ENCODE assay signal across 8 mouse cellular contexts in the genomic region with DNA sequence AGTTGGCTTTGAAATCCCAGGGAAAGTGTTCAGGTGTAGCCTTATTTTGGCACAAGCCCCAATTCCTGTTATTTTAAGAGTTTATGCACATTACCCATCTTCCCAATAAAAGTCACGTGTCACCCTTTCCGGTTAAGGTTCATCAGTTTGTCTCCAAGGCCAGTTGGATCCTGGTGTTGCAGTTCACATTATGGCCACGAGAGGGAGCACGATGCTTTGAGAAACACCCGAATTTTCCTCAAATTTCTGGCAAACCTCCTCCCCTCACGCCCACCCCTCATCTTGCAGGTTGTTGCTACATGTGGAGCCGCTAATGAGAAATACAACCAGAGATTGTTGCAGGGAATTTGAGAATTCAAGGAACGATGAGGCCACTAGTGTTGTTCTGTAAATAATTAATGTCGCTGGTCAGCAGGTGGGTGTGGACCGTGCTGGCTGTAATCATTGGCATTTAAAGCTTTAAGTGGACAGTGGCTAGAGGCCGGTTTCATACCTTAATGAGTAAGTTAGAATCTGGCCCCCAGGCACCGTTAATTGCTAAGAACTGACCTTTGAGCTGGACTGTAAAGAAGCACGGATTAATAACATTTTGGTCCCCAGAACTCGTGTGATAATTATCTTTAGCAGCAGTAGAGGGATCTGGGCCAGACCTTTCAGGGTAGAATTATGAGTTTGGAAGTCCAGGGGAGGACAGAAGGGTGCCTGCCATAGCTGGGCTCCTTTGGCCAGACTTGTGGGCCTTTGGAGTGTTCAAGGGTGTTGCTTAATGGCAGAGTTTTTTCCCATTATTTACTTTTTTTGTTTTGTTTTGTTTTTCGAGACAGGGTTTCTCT. TPM values are rescaled to one million over a fixed set of nuclear protein-coding genes. Genes with fewer than 3 reads are reported as not detected.
DNase-seq lines count a peak whose midpoint lies in the region; ATAC-seq lines count a peak whose summit lies in the region.

No protein-coding gene starts in this region.

- H3K4me2 ChIP-seq in heart, embryonic 16.5 days (ENCODE audit: low read depth, low read length), result peak overlapping the region; percentile 66
- H3K4me2 ChIP-seq in liver, embryonic 15.5 days, result peak overlapping the region; percentile 41
- peak overlapping the region; percentile 29; the same call in 1 of the 2 replicates for H3K4me2 ChIP-seq in neural tube, embryonic 14.5 days (ENCODE audit: low read depth, low read length)

- H3K9me3 ChIP-seq in forebrain, embryonic 10.5 days, result no peaks in the 10 kb centered on the region
- H3K9me3 ChIP-seq in heart, embryonic 16.5 days (replicated peaks; ENCODE audit: control insufficient read depth, low read length), result peaks cover 10% of the 10 kb centered on the region
- no peaks in the 10 kb centered on the region; the same call in 1 of the 2 replicates for H3K9me3 ChIP-seq in liver, embryonic 15.5 days (replicated peaks)
- H3K9me3 ChIP-seq in neural tube, embryonic 14.5 days (ENCODE audit: control insufficient read depth, low read length), result no peaks in the 10 kb centered on the region

- peak overlapping the region; percentile 14; the same call in 1 of the 2 replicates for H3K4me3 ChIP-seq in forebrain, embryonic 10.5 days
- H3K4me3 ChIP-seq in heart, embryonic 16.5 days (ENCODE audit: low read length), result peak overlapping the region; percentile 36
- H3K4me3 ChIP-seq in liver, embryonic 15.5 days (replicated peaks), result peak overlapping the region; percentile 32
- H3K4me3 ChIP-seq in neural tube, embryonic 14.5 days (ENCODE audit: low read depth, low read length), result no peak overlapping the region

- peak overlapping the region; percentile 43 for H3K9ac ChIP-seq in heart, embryonic 16.5 days (ENCODE audit: low read length)
- no peak overlapping the region for H3K9ac ChIP-seq in liver, embryonic 15.5 days
- no peak overlapping the region for H3K9ac ChIP-seq in neural tube, embryonic 14.5 days (replicated peaks; ENCODE audit: low read depth, low read length)

- peak; percentile 41 for ATAC-seq in CD4-positive, CD25-positive, alpha-beta regulatory T cell, adult 4 months
- no peak for ATAC-seq in heart, embryonic 16.5 days (replicated peaks; ENCODE audit: extremely low read depth, insufficient read depth, low FRiP score)
- no peak for ATAC-seq in liver, embryonic 15.5 days (ENCODE audit: insufficient read depth)
- peak; percentile 28; the same call in 1 of the 2 replicates for ATAC-seq in neural tube, embryonic 14.5 days (ENCODE audit: low read depth)

- H3K36me3 ChIP-seq in forebrain, embryonic 10.5 days (replicated peaks), result no peaks in the 10 kb centered on the region
- H3K36me3 ChIP-seq in heart, embryonic 16.5 days (ENCODE audit: control insufficient read depth, insufficient read depth), result no peaks in the 10 kb centered on the region
- no peaks in the 10 kb centered on the region for H3K36me3 ChIP-seq in liver, embryonic 15.5 days (replicated peaks)
- no peaks in the 10 kb centered on the region for H3K36me3 ChIP-seq in neural tube, embryonic 14.5 days (ENCODE audit: control insufficient read depth, insufficient read depth, low read length)

- no peak overlapping the region for H3K27ac ChIP-seq in forebrain, embryonic 10.5 days
- no peak overlapping the region for H3K27ac ChIP-seq in heart, embryonic 16.5 days (ENCODE audit: low read length)
- no peak overlapping the region for H3K27ac ChIP-seq in liver, embryonic 15.5 days (replicated peaks)
- H3K27ac ChIP-seq in neural tube, embryonic 14.5 days (ENCODE audit: low read depth, low read length), result no peak overlapping the region

- H3K4me1 ChIP-seq in forebrain, embryonic 10.5 days, result peaks cover 4% of the 10 kb centered on the region; the same call in 1 of the 2 replicates
- H3K4me1 ChIP-seq in heart, embryonic 16.5 days (ENCODE audit: control insufficient read depth, insufficient read depth, low read length), result peaks cover 4% of the 10 kb centered on the region; the same call in 1 of the 2 replicates
- no peaks in the 10 kb centered on the region for H3K4me1 ChIP-seq in liver, embryonic 15.5 days (replicated peaks)
- H3K4me1 ChIP-seq in neural tube, embryonic 14.5 days (ENCODE audit: control insufficient read depth, insufficient read depth, low read length), result no peaks in the 10 kb centered on the region

- H3K27me3 ChIP-seq in forebrain, embryonic 10.5 days (ENCODE audit: poor library complexity, severe bottlenecking), result peaks cover 24% of the 10 kb centered on the region; the same call in 1 of the 2 replicates
- H3K27me3 ChIP-seq in heart, embryonic 16.5 days (ENCODE audit: control insufficient read depth, insufficient read depth, low read length), result peaks cover 8% of the 10 kb centered on the region
- H3K27me3 ChIP-seq in liver, embryonic 15.5 days, result no peaks in the 10 kb centered on the region
- no peaks in the 10 kb centered on the region for H3K27me3 ChIP-seq in neural tube, embryonic 14.5 days (ENCODE audit: control insufficient read depth, insufficient read depth, low read length)

- 23% methylated on average over 15 of the region's 15 CpGs for WGBS in forebrain, embryonic 10.5 days
- 20% methylated on average over 15 of the region's 15 CpGs for WGBS in heart, embryonic 16.5 days
- WGBS in liver, embryonic 15.5 days (ENCODE audit: insufficient replicate concordance), result 15% methylated on average over 15 of the region's 15 CpGs
- 17% methylated on average over 15 of the region's 15 CpGs for WGBS in neural tube, embryonic 14.5 days

- peak; percentile 78 for DNase-seq in brain, adult 2 months (ENCODE audit: low read depth, low spot score)
- peak; percentile 84 for DNase-seq in forebrain, embryonic 10.5 days (ENCODE audit: extremely low spot score, low spot score)
- peak; percentile 79 to 87 for DNase-seq in kidney, postnatal 36 days
- peak; percentile 66 for DNase-seq in thymus, postnatal 0 days (ENCODE audit: low spot score)

RNA-seq across cellular contexts. Expression of a gene that starts 49.2 kb away (rescaled TPM):
- 10 to 100 TPM; 23.9 to 41.8 TPM for polyA plus RNA-seq in CD4-positive, CD25-positive, alpha-beta regulatory T cell, adult 4 months (2017; shearing (Covaris generic))
- polyA plus RNA-seq in forebrain, embryonic 10.5 days (2016; fragmentation: Nextera tagmentation; extraction: Ambion mirVana), result 24.4 and 24.7 TPM in 2 replicates
- 11.8 and 12.3 TPM in 2 replicates for polyA plus RNA-seq in heart, embryonic 16.5 days (2015; fragmentation: Nextera tagmentation; extraction: Ambion mirVana)
- polyA plus RNA-seq in liver, embryonic 15.5 days (2015; fragmentation: Nextera tagmentation; extraction: Ambion mirVana), result 8.0 and 8.1 TPM in 2 replicates
- polyA plus RNA-seq in neural tube, embryonic 14.5 days (2014; fragmentation: Nextera tagmentation; extraction: Ambion mirVana), result 26.5 and 29.6 TPM in 2 replicates
- polyA plus RNA-seq in thymus, postnatal 0 days (2015; fragmentation: Nextera tagmentation; extraction: Ambion mirVana), result 18.2 and 22.6 TPM in 2 replicates

Comparison
In these comparisons a context has a peak if more than half of its experiments do, and no peak if none do; other contexts are left out.
1. ATAC-seq: peak in CD4-positive, CD25-positive, alpha-beta regulatory T cell, adult 4 months (single experiment) and neural tube, embryonic 14.5 days (single experiment); none in heart, embryonic 16.5 days (single experiment) and liver, embryonic 15.5 days (single experiment).
2. Peak in every context shown above with its lines, with median percentiles within 50 percentile points of each other: DNase-seq and H3K4me2 ChIP-seq.